Mouse (Mus musculus): Measurements from ENCODE around the gene Ltbp1.

Ltbp1 gene

GRCm38 (mm10) chr17:75004820-75005219 lies 548 bp upstream of the Ltbp1 start:
- peak; percentile 90 for DNase-seq (ENCODE audit: inconsistent ontology term)

- peak; percentile 71 for DNase-seq (ENCODE audit: inconsistent ontology term)
These were observed 615 bp downstream of the Ltbp1 start for GRCm38 (mm10) chr17:75005685-75006680.

DNA sequence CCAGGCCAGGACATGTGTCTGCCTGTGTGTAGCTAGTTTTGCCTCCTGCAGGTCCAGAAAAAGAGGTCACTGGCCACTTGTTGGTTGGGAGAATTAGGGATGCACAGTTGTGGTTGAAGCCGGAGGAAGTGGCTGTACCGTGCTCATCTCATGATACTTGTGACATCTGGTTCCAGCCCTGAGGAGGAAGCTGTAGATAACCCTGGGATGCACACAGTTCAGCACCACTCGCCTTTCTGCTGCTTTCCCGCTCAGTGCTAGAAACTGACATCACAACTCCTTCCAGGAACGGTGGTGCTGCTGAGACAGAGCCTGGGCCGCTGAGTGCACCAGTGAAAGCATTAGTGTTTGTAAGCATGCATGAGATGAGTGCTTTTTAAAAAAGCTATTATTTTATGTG lies 5.6 kb downstream of the Ltbp1 start:
- no peak for DNase-seq (ENCODE audit: inconsistent ontology term)

DNA sequence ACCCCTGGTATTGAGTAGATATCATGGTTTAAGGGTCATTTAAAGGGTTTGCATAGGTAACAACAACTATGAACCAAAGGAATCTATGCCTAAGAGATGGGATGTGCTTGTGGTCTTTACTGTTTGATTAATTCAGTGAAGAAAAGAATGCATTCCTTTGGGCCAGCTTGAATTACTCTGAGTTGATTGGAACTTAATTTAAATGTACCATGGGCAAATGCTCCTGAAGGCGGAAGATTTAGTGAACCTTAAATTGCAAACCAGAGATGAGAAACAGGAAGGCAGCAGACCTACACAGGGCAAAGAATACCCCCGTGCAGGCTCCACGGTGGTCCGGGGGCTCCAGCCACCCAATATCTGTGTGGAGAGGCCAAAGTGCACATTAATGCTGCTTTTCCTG lies 7.8 kb downstream of the Ltbp1 start:
- peak; percentile 57 for DNase-seq (ENCODE audit: inconsistent ontology term)

DNA sequence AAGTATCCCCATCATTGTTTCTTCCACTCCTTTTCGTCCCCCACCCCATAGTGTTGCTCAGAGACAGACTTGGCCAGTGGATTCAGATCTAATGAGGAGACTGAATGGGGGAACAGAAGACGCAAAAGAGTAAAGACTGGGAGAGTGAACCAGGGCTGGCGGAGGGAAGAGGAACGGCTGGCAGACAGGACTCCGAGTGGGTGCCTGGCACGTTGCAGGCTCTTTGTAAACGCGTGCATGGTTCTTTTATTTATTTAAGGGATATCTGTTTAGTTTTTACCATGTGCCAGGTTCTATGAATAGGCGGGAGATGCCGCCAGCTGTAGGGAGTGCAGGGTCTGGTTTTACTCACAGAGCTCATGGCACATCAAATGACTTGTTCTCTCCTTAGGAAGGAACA lies 8.5 kb downstream of the Ltbp1 start:
- DNase-seq (ENCODE audit: inconsistent ontology term) = peak; percentile 64

DNA sequence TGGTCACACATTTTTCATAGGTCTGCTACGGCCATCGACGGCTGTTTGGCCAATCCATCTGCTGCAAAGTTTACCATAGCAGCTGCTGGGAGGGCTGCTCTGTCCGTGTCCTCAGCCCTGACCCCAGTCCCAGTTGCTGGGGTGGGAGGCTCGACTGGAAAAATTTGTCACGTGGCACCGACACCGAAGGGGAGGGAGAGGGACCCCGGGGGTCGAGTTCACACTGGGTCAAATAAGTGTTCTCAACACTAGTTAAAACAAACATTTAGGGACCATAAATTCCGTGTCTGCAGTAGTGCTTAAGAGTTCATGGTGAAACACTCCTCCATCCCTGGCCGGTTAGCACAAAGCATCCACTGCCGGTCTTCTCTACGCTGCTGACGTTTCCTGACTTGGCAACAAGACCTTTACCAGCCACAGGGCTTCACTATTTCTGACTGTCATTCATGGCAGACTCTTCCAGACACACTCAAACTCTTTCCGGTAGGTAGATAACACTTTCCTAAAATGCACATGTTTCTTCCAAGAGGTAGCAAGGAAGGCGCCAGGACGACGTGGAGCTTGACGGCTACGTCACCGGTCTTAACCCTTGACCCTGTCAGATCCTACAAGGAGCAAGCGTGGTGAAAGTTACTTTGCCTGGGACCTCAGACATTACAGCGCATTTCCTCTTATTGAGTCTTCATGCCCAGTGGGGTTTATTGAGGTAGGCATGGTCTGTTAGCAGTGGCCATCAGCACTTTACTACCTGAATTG lies 9.4 kb downstream of the Ltbp1 start:
- DNase-seq (ENCODE audit: inconsistent ontology term) = no peak

- DNase-seq (ENCODE audit: inconsistent ontology term) = no peak
These were observed 10.2 kb downstream of the Ltbp1 start for GRCm38 (mm10) chr17:75015546-75015945.

GRCm38 (mm10) chr17:75017423-75017822 lies 12.1 kb downstream of the Ltbp1 start:
- no peak for DNase-seq (ENCODE audit: inconsistent ontology term)

DNA sequence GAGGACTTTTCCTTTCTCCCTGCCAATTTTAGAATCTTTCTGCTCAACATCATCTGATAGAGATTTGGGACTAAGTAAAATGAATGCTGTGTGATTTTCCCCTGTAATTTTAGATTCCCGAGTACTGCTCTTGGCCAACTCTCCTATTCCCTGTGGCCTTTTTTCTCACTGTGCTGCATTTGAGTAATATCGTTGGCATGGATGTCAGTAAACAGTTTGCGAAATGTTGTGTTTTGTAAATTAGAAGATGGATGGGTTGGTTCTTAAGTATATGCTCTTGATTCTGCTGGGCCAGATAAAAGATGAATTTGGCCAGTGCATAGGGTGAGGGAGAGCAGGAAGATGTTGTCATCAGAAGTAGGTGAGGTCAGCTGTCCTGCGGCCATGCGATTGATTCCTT lies 12.8 kb downstream of the Ltbp1 start:
- no peak for DNase-seq (ENCODE audit: inconsistent ontology term)

- DNase-seq (ENCODE audit: inconsistent ontology term) = no peak
These were observed 14.7 kb downstream of the Ltbp1 start for GRCm38 (mm10) chr17:75020026-75020425.

GRCm38 (mm10) chr17:75020619-75021018 lies 15.3 kb downstream of the Ltbp1 start:
- DNase-seq (ENCODE audit: inconsistent ontology term) = no peak

- DNase-seq (ENCODE audit: inconsistent ontology term) = peak; percentile 49
These were observed 22.2 kb downstream of the Ltbp1 start for GRCm38 (mm10) chr17:75027358-75028131.

DNA sequence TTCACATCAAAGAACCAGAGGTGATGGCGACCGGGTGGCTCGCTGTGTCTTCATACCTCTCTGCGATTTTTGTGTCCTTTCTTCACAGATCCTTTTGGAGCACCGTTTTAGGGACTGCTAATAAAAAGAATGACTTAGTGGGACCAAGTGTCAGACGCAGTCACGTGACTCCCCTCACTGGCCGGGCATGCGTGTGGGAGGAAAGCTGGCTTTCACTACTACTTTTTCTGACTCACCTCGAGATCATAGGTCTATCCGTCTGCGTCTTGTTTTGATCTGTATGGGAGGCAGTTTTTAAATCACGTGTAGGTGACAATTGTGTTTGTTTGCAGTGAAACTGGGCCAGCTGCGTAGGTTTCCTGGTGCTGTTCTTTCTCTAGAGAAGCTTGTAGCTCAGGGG lies 28.0 kb downstream of the Ltbp1 start:
- DNase-seq (ENCODE audit: inconsistent ontology term) = no peak

GRCm38 (mm10) chr17:75033872-75034615 lies 28.7 kb downstream of the Ltbp1 start:
- no peak for DNase-seq (ENCODE audit: inconsistent ontology term)

DNA sequence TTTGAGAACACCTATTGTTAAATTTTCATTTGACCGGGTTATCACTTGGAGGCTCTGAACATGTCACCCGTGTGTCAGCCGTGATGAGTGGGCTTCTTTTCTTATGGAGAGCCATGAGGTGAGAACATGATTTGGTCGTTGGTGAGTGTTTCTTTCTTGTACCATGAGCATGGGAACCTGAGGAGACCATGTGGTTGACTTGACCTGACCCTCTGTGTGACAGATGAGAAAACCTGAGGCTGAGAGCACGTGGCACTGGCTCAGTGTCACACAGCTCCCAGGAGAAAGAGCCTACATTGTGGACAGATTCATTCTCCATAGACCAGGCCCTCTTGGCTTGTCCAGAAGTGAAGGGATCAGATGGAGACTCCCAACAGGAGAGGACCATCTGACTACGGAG lies 31.5 kb downstream of the Ltbp1 start:
- DNase-seq (ENCODE audit: inconsistent ontology term) = no peak

GRCm38 (mm10) chr17:75039017-75039416 lies 33.6 kb downstream of the Ltbp1 start:
- no peak for DNase-seq (ENCODE audit: inconsistent ontology term)

GRCm38 (mm10) chr17:75049366-75049969 lies 44.1 kb downstream of the Ltbp1 start:
- DNase-seq (ENCODE audit: inconsistent ontology term) = no peak

DNA sequence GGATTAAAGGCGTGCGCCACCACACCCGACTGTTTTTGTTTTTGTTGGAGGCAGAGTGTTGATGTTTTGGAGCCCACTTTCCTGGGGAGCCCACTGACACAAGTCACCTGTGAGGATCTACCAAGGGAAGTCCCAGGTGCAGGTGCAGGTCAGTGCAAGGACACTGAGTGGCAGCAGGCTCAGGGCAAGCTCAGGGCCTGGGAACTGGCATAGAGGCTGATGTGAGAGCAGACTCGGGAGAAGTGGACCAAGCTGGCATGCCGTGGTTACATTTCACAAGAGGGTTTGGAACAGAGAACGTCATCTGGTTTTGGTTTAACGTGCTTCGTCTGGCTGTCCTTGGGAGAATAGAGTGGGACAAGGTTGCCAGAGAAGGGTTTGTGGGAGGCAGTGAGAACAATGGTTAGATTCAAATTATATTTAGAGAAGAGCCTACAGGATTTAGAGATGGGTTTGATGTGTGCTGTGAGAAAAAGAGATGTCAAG lies 46.1 kb downstream of the Ltbp1 start:
- DNase-seq (ENCODE audit: inconsistent ontology term) = peak; percentile 46

- no peak for DNase-seq (ENCODE audit: inconsistent ontology term)
These were observed 49.9 kb downstream of the Ltbp1 start for GRCm38 (mm10) chr17:75055235-75055634.

GRCm38 (mm10) chr17:75055961-75056360 lies 50.6 kb downstream of the Ltbp1 start:
- peak; percentile 43 for DNase-seq (ENCODE audit: inconsistent ontology term)

DNA sequence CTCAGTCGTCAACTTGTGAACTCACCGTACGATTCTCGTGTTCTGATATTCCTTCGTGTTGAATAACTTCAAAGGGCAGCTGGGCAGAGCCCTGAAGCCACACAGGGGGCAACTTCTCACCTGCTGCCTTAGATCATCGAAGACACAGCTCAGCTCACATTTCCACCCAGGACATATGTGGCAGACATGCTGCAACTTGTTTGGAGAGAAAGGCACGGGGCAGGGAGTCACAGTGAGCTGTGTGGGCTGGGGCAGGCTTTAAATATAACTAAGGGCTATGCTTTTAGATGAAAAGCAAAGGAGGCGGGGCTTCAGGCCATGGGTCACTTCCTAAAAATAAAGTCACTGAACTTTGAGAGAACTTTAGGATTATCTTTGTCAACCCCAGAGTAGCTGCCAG lies 51.3 kb downstream of the Ltbp1 start:
- DNase-seq (ENCODE audit: inconsistent ontology term) = no peak

Data from Muller cell, postnatal 12 days (primary cell).